In genomic region chr10:80245600-80245999, GRCm38 (mm10) we compare ENCODE assay signal across 9 mouse cellular contexts. TPM values are rescaled to one million over a fixed set of nuclear protein-coding genes. Genes with fewer than 3 reads are reported as not detected.
A peak's percentile ranks its signal among the peaks of the same experiment; 100 is the strongest.
DNase-seq lines count a peak whose midpoint lies in the region; ATAC-seq and TF ChIP-seq lines count a peak whose summit lies in the region.
"Had no signal": no experiment of that assay in that cellular context is flagged by ENCODE, and none has a peak within 500 bp of the region (broad histone marks: within the 10 kb centered on the region; RNA-seq: fewer than 3 reads in every experiment).

No protein-coding gene starts in this region.

- WGBS in intestine, postnatal 0 days: 3% methylated on average over 4 of the region's 4 CpGs
- WGBS in limb, embryonic 13.5 days: 4% methylated on average over 4 of the region's 4 CpGs
- 5% methylated on average over 4 of the region's 4 CpGs for WGBS in midbrain, embryonic 15.5 days

- peaks cover 37% of the 10 kb centered on the region for H3K36me3 ChIP-seq in intestine, postnatal 0 days (ENCODE audit: control insufficient read depth, insufficient read depth)
- H3K36me3 ChIP-seq in limb, embryonic 13.5 days: peaks cover 41% of the 10 kb centered on the region
- peaks cover 20% of the 10 kb centered on the region for H3K36me3 ChIP-seq in midbrain, embryonic 15.5 days (replicated peaks)

- no peaks in the 10 kb centered on the region for H3K9me3 ChIP-seq in intestine, postnatal 0 days (ENCODE audit: control insufficient read depth)
- H3K9me3 ChIP-seq in limb, embryonic 13.5 days: no peaks in the 10 kb centered on the region
- H3K9me3 ChIP-seq in midbrain, embryonic 15.5 days: no peaks in the 10 kb centered on the region

- H3K4me2 ChIP-seq in intestine, postnatal 0 days (replicated peaks; ENCODE audit: low read depth): no peak overlapping the region
- H3K4me2 ChIP-seq in limb, embryonic 13.5 days (replicated peaks): no peak overlapping the region
- no peak overlapping the region for H3K4me2 ChIP-seq in midbrain, embryonic 15.5 days

- DNase-seq in left cerebral cortex, adult 18-20 months (ENCODE audit: low spot score in 2 of 2): peak; percentile 88 to 92
- no peak for DNase-seq in left cerebral cortex, adult 11 months (ENCODE audit: low spot score)
- DNase-seq in gastrocnemius, postnatal 14 days: peak; percentile 74
- peak; percentile 52 to 78 for DNase-seq in spleen, postnatal 14 days (ENCODE audit: low spot score in 2 of 2)

- intact Hi-C loops in gastrocnemius, postnatal 14 days (cut with DNase I; ENCODE audit: low total_unique reads): loop anchor here (2.0 kb wide), 2 partner anchors 43 to 69 kb away; no protein-coding TSS in a partner anchor

- no peak overlapping the region for H3K4me3 ChIP-seq in cortical plate, adult 2 months (ENCODE audit: insufficient read depth, low read length)
- no peak overlapping the region for H3K4me3 ChIP-seq in intestine, postnatal 0 days (ENCODE audit: low read depth, low read length)
- H3K4me3 ChIP-seq in limb, embryonic 13.5 days: no peak overlapping the region
- no peak overlapping the region for H3K4me3 ChIP-seq in midbrain, embryonic 15.5 days

- H3K27me3 ChIP-seq in intestine, postnatal 0 days (replicated peaks; ENCODE audit: control insufficient read depth, insufficient read depth, low read length): no peaks in the 10 kb centered on the region
- no peaks in the 10 kb centered on the region for H3K27me3 ChIP-seq in limb, embryonic 13.5 days
- H3K27me3 ChIP-seq in midbrain, embryonic 15.5 days (replicated peaks): no peaks in the 10 kb centered on the region
- H3K27me3 ChIP-seq: Patski had no signal

- no peak for TF ChIP-seq POLR2A in cortical plate, adult 2 months (IDR thresholded peaks at IDR 0.05; ENCODE audit: extremely low read depth, insufficient read depth, low read length)

- no peak overlapping the region for H3K9ac ChIP-seq in intestine, postnatal 0 days (ENCODE audit: low read depth, low read length)
- no peak overlapping the region for H3K9ac ChIP-seq in limb, embryonic 13.5 days
- H3K9ac ChIP-seq in midbrain, embryonic 15.5 days: peak overlapping the region; percentile 16; the same call in 1 of the 2 replicates

- peaks cover 5% of the 10 kb centered on the region for H3K4me1 ChIP-seq in cortical plate, adult 2 months (ENCODE audit: control insufficient read depth, insufficient read depth, low read length)
- H3K4me1 ChIP-seq in intestine, postnatal 0 days (replicated peaks; ENCODE audit: control insufficient read depth, insufficient read depth, low read length): no peaks in the 10 kb centered on the region
- peaks cover 19% of the 10 kb centered on the region for H3K4me1 ChIP-seq in limb, embryonic 13.5 days
- H3K4me1 ChIP-seq in midbrain, embryonic 15.5 days: peaks cover 36% of the 10 kb centered on the region

- TF ChIP-seq CTCF in cortical plate, adult 2 months (IDR thresholded peaks at IDR 0.05; ENCODE audit: extremely low read depth, insufficient read depth, low read length): peak; percentile 87
- TF ChIP-seq CTCF in intestine, postnatal 0 days (IDR thresholded peaks at IDR 0.05; ENCODE audit: low read depth): peak; percentile 97

- no peak overlapping the region for H3K27ac ChIP-seq in cortical plate, adult 2 months (ENCODE audit: insufficient read depth, low read length)
- no peak overlapping the region for H3K27ac ChIP-seq in intestine, postnatal 0 days (ENCODE audit: low read depth, low read length)
- H3K27ac ChIP-seq in limb, embryonic 13.5 days: peak overlapping the region; percentile 44; the same call in 1 of the 2 replicates
- H3K27ac ChIP-seq in midbrain, embryonic 15.5 days: peak overlapping the region; percentile 69

- no peak for ATAC-seq in intestine, postnatal 0 days
- no peak for ATAC-seq in limb, embryonic 13.5 days (ENCODE audit: low FRiP score, low read depth)
- ATAC-seq in midbrain, embryonic 15.5 days (replicated peaks): 0 out of 2 replicates have a peak, but pooled peaks have one; percentile 9
- ATAC-seq: Patski had no signal

RNA-seq across cellular contexts. Expression of gene Ndufs7, which starts 3.3 kb away (rescaled TPM):
- total RNA-seq in left cerebral cortex, adult 18-20 months (2021): 100 to 1,000 TPM; 219 to 232 TPM
- 417 and 424 TPM in 2 replicates for polyA plus RNA-seq in cortical plate, adult 2 months (2012; rRNA removed)
- 100 to 1,000 TPM; 423 to 474 TPM for total RNA-seq in gastrocnemius, postnatal 14 days (2021)
- 584 and 605 TPM in 2 replicates for polyA plus RNA-seq in intestine, postnatal 0 days (2015; fragmentation: Nextera tagmentation; extraction: Ambion mirVana)
- 298 and 306 TPM in 2 replicates for polyA plus RNA-seq in limb, embryonic 13.5 days (2015; fragmentation: Nextera tagmentation; extraction: Ambion mirVana)
- polyA plus RNA-seq in midbrain, embryonic 15.5 days (2015; fragmentation: Nextera tagmentation; extraction: Ambion mirVana): 290 and 305 TPM in 2 replicates

RNA-seq across cellular contexts. Expression of gene Gamt, which starts 15.2 kb away (rescaled TPM):
- total RNA-seq in left cerebral cortex, adult 18-20 months (2021): 10 to 100 TPM; 16.2 to 21.2 TPM
- 43.9 and 59.6 TPM in 2 replicates for polyA plus RNA-seq in cortical plate, adult 2 months (2012; rRNA removed)
- 100 to 1,000 TPM; 232 to 267 TPM for total RNA-seq in gastrocnemius, postnatal 14 days (2021)
- polyA plus RNA-seq in intestine, postnatal 0 days (2015; fragmentation: Nextera tagmentation; extraction: Ambion mirVana): 30.1 and 37.2 TPM in 2 replicates
- polyA plus RNA-seq in limb, embryonic 13.5 days (2015; fragmentation: Nextera tagmentation; extraction: Ambion mirVana): 57.1 and 58.4 TPM in 2 replicates
- 16.8 and 18.9 TPM in 2 replicates for polyA plus RNA-seq in midbrain, embryonic 15.5 days (2015; fragmentation: Nextera tagmentation; extraction: Ambion mirVana)

RNA-seq across cellular contexts. Expression of gene Dazap1, which starts 15.7 kb away (rescaled TPM):
- total RNA-seq in left cerebral cortex, adult 18-20 months (2021): 10 to 100 TPM; 75.6 to 81.7 TPM
- 65.4 and 70.8 TPM in 2 replicates for polyA plus RNA-seq in cortical plate, adult 2 months (2012; rRNA removed)
- total RNA-seq in gastrocnemius, postnatal 14 days (2021): 10 to 100 TPM; 49.9 to 51.0 TPM
- polyA plus RNA-seq in intestine, postnatal 0 days (2015; fragmentation: Nextera tagmentation; extraction: Ambion mirVana): 26.6 and 29.0 TPM in 2 replicates
- polyA plus RNA-seq in limb, embryonic 13.5 days (2015; fragmentation: Nextera tagmentation; extraction: Ambion mirVana): 64.9 and 67.9 TPM in 2 replicates
- polyA plus RNA-seq in midbrain, embryonic 15.5 days (2015; fragmentation: Nextera tagmentation; extraction: Ambion mirVana): 60.5 and 60.8 TPM in 2 replicates

RNA-seq across cellular contexts. Expression of gene Mum1, which starts 19.4 kb away (rescaled TPM):
- 10 to 100 TPM; 32.2 to 39.3 TPM for total RNA-seq in left cerebral cortex, adult 18-20 months (2021)
- 36.9 and 37.1 TPM in 2 replicates for polyA plus RNA-seq in cortical plate, adult 2 months (2012; rRNA removed)
- total RNA-seq in gastrocnemius, postnatal 14 days (2021): 10 to 100 TPM; 15.2 to 19.4 TPM
- polyA plus RNA-seq in intestine, postnatal 0 days (2015; fragmentation: Nextera tagmentation; extraction: Ambion mirVana): 21.9 and 22.5 TPM in 2 replicates
- polyA plus RNA-seq in limb, embryonic 13.5 days (2015; fragmentation: Nextera tagmentation; extraction: Ambion mirVana): 94.7 and 96.9 TPM in 2 replicates
- 56.4 and 59.5 TPM in 2 replicates for polyA plus RNA-seq in midbrain, embryonic 15.5 days (2015; fragmentation: Nextera tagmentation; extraction: Ambion mirVana)

RNA-seq across cellular contexts. Expression of gene Rps15, which starts 46.7 kb away (rescaled TPM):
- 1,000 to 10,000 TPM in 1 of 2 experiments, 100 to 1,000 TPM in 1; 965 to 1,061 TPM for total RNA-seq in left cerebral cortex, adult 18-20 months (2021)
- polyA plus RNA-seq in cortical plate, adult 2 months (2012; rRNA removed): 2,242 and 2,263 TPM in 2 replicates
- total RNA-seq in gastrocnemius, postnatal 14 days (2021): 100 to 1,000 TPM; 741 to 829 TPM
- 708 and 727 TPM in 2 replicates for polyA plus RNA-seq in intestine, postnatal 0 days (2015; fragmentation: Nextera tagmentation; extraction: Ambion mirVana)
- 908 and 936 TPM in 2 replicates for polyA plus RNA-seq in limb, embryonic 13.5 days (2015; fragmentation: Nextera tagmentation; extraction: Ambion mirVana)
- 516 and 528 TPM in 2 replicates for polyA plus RNA-seq in midbrain, embryonic 15.5 days (2015; fragmentation: Nextera tagmentation; extraction: Ambion mirVana)

Comparison
In these comparisons a context has a peak if more than half of its experiments do, and no peak if none do; other contexts are left out.
1. H3K27ac ChIP-seq: peak in limb, embryonic 13.5 days (single experiment) and midbrain, embryonic 15.5 days (single experiment); none in cortical plate, adult 2 months (single experiment) and intestine, postnatal 0 days (single experiment).